Mouse (Mus musculus) olfactory bulb, adult 2 months (tissue): ENCODE data around the gene Crocc.

Experiments
- CTCF ChIP-seq: fragments of 200-500 bp; IDR thresholded peaks from 2 replicates; pipeline ENCODE4 v1.5.1; 2012; ENCODE audit warnings: low read depth, mild to moderate bottlenecking, low read length, moderate library complexity; ENCODE audit not compliant: insufficient read depth
- POLR2A ChIP-seq: fragments of 200-500 bp; IDR thresholded peaks from 2 replicates; pipeline ENCODE4 v1.6.1; 2012; ENCODE audit warnings: mild to moderate bottlenecking, low read depth, low read length, moderate library complexity; ENCODE audit not compliant: insufficient read depth

DNA sequence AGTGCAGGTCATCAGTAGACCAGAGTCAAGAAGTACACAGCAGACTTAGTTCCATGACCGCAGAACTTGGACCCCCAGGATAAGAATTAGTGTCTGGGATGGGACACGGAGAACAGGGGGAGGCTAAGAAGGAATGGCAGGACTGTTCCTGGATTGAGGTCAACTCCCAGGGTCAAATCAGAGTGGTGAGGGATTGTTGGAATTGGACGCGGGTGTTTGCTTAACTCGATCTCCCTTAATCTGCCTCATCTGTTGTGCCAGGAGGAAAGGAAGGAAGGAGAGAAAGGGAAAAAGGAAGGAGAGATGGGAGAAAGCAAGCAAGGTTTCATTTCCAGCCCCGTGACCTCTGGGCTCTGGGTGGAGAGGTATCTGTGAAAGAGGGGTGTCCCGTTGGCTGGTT is 50.2 kb downstream of the Crocc start, which contains the start of gene Mfap2:
- TF ChIP-seq CTCF, result no peak
- TF ChIP-seq POLR2A, result no peak
